Mouse (Mus musculus): ENCODE measurements around the gene Gm10318. TPM values are rescaled to one million over a fixed set of nuclear protein-coding genes. Genes with fewer than 3 reads are reported as not detected.

Gene Gm10318
- polyA plus RNA-seq, 1 experiment from 2014 or later, result not detected

GRCm38 (mm10) chr10:77900126-77900525 lies 47.5 kb downstream of the Gm10318 start:
- H3K4me2 ChIP-seq, result no peak overlapping the region
- H3K27me3 ChIP-seq, result peaks cover 9% of the 10 kb centered on the region
- no peaks in the 10 kb centered on the region for H3K36me3 ChIP-seq
- no peaks in the 10 kb centered on the region for H3K9me3 ChIP-seq
- H3K4me3 ChIP-seq, result no peak overlapping the region
- H3K9ac ChIP-seq, result no peak overlapping the region
- no peak for ATAC-seq (ENCODE audit: borderline replicate concordance, extremely low read depth, low FRiP score, low TSS enrichment)
- H3K4me1 ChIP-seq, result peaks cover 14% of the 10 kb centered on the region
- no peak overlapping the region for H3K27ac ChIP-seq
- WGBS, result 64% methylated on average over 7 of the region's 7 CpGs

GRCm38 (mm10) chr10:77900903-77901818 lies 48.5 kb downstream of the Gm10318 start:
- H3K27me3 ChIP-seq, result peaks cover 9% of the 10 kb centered on the region
- H3K9ac ChIP-seq, result peak overlapping the region; percentile 53
- peaks cover 14% of the 10 kb centered on the region for H3K4me1 ChIP-seq
- H3K36me3 ChIP-seq, result no peaks in the 10 kb centered on the region
- H3K4me2 ChIP-seq, result peak overlapping the region; percentile 87
- no peak overlapping the region for H3K27ac ChIP-seq
- H3K4me3 ChIP-seq, result peak overlapping the region; percentile 68
- H3K9me3 ChIP-seq, result no peaks in the 10 kb centered on the region
- ATAC-seq (ENCODE audit: borderline replicate concordance, extremely low read depth, low FRiP score, low TSS enrichment), result no peak
- 82% methylated on average over 27 of the region's 27 CpGs for WGBS

- Histone ChIP-seq H3K4me3 (peak overlapping the region; percentile 68), H3K9ac (peak overlapping the region; percentile 53), H3K4me1 (peaks cover 14% of the 10 kb centered on the region), H3K27ac (no peak overlapping the region), H3K36me3 (no peaks in the 10 kb centered on the region), H3K27me3 (peaks cover 9% of the 10 kb centered on the region), H3K9me3 (no peaks in the 10 kb centered on the region), H3K4me2 (peak overlapping the region; percentile 87)
- peak; percentile 44; the same call in 1 of the 2 replicates for ATAC-seq (ENCODE audit: borderline replicate concordance, extremely low read depth, low FRiP score, low TSS enrichment)
- 2% methylated on average over 14 of the region's 14 CpGs for WGBS
These were observed 49.2 kb downstream of the Gm10318 start for GRCm38 (mm10) chr10:77901871-77902210.

- under 1% methylated on average over 44 of the region's 46 CpGs for WGBS
- H3K4me2 ChIP-seq, result peak within 1 kb of the TSS; percentile 87
- peak; percentile 80 for ATAC-seq (ENCODE audit: borderline replicate concordance, extremely low read depth, low FRiP score, low TSS enrichment)
These were observed 49.7 kb downstream of the Gm10318 start, which contains the start of gene Lrrc3 for GRCm38 (mm10) chr10:77902211-77902893. Gene Lrrc3, minus strand, starts transcription at chr10:77902536.

GRCm38 (mm10) chr10:77902894-77903715 lies 50.4 kb downstream of the Gm10318 start:
- peak; percentile 76 for ATAC-seq (ENCODE audit: borderline replicate concordance, extremely low read depth, low FRiP score, low TSS enrichment)
- Histone ChIP-seq H3K4me1 (peaks cover 14% of the 10 kb centered on the region), H3K36me3 (no peaks in the 10 kb centered on the region), H3K27ac (no peak overlapping the region), H3K4me2 (peak overlapping the region; percentile 87), H3K4me3 (peak overlapping the region; percentile 68), H3K9me3 (no peaks in the 10 kb centered on the region), H3K27me3 (peaks cover 9% of the 10 kb centered on the region), H3K9ac (no peak overlapping the region; the same call in 1 of the 2 replicates)
- WGBS, result 5% methylated on average over 34 of the region's 35 CpGs

More at GRCm38 (mm10) chr10:77902211-77902893, 49.7 kb downstream of the Gm10318 start, which contains the start of gene Lrrc3:
- Histone ChIP-seq H3K9me3 (no peaks in the 10 kb centered on the region), H3K4me3 (peak within 1 kb of the TSS; percentile 68), H3K9ac (peak within 1 kb of the TSS; percentile 53), H3K27ac (no peak within 1 kb of the TSS), H3K27me3 (peaks cover 9% of the 10 kb centered on the region), H3K36me3 (no peaks in the 10 kb centered on the region), H3K4me1 (peaks cover 14% of the 10 kb centered on the region)

Other genes with a start within 250 kb of the Gm10318 start
- 350 and 361 TPM in 2 replicates for gene Sumo3, start 246.8 kb upstream of the Gm10318 start, polyA plus RNA-seq (2015; fragmentation: Nextera tagmentation; extraction: Ambion mirVana)
- 0.99 and 1.9 TPM in 2 replicates for gene Gm49325, start 246.7 kb upstream of the Gm10318 start, polyA plus RNA-seq (2015; fragmentation: Nextera tagmentation; extraction: Ambion mirVana)
- 73.8 and 74.3 TPM in 2 replicates for gene Ube2g2, start 230.6 kb upstream of the Gm10318 start, polyA plus RNA-seq (2015; fragmentation: Nextera tagmentation; extraction: Ambion mirVana)
- 0.08 and 0.19 TPM in 2 replicates for gene Tspear, start 166.3 kb upstream of the Gm10318 start, polyA plus RNA-seq (2015; fragmentation: Nextera tagmentation; extraction: Ambion mirVana)
- gene Gm19402, start 162.1 kb upstream of the Gm10318 start, polyA plus RNA-seq (2015; fragmentation: Nextera tagmentation; extraction: Ambion mirVana), result not detected in 2 replicates
- gene Gm9508, start 155.6 kb upstream of the Gm10318 start, polyA plus RNA-seq (2015; fragmentation: Nextera tagmentation; extraction: Ambion mirVana), result not detected in 2 replicates
- gene Gm10272, start 146.2 kb upstream of the Gm10318 start, polyA plus RNA-seq (2015; fragmentation: Nextera tagmentation; extraction: Ambion mirVana), result not detected in 2 replicates
- not detected in 2 replicates for gene Gm10024, start 141.4 kb upstream of the Gm10318 start, polyA plus RNA-seq (2015; fragmentation: Nextera tagmentation; extraction: Ambion mirVana)
- not detected in 2 replicates for gene Gm10142, start 137.1 kb upstream of the Gm10318 start, polyA plus RNA-seq (2015; fragmentation: Nextera tagmentation; extraction: Ambion mirVana)
- gene Krtap12-1, start 132.3 kb upstream of the Gm10318 start, polyA plus RNA-seq (2015; fragmentation: Nextera tagmentation; extraction: Ambion mirVana), result not detected in 2 replicates
- gene Gm10100, start 126.4 kb upstream of the Gm10318 start, polyA plus RNA-seq (2015; fragmentation: Nextera tagmentation; extraction: Ambion mirVana), result not detected in 2 replicates
- not detected in 2 replicates for gene Gm18596, start 110.2 kb upstream of the Gm10318 start, polyA plus RNA-seq (2015; fragmentation: Nextera tagmentation; extraction: Ambion mirVana)
- not detected in 2 replicates for gene Gm9736, start 101.5 kb upstream of the Gm10318 start, polyA plus RNA-seq (2015; fragmentation: Nextera tagmentation; extraction: Ambion mirVana)
- not detected in 2 replicates for gene Gm3233, start 93.2 kb upstream of the Gm10318 start, polyA plus RNA-seq (2015; fragmentation: Nextera tagmentation; extraction: Ambion mirVana)
- not detected in 2 replicates for gene Gm3238, start 81.5 kb upstream of the Gm10318 start, polyA plus RNA-seq (2015; fragmentation: Nextera tagmentation; extraction: Ambion mirVana)
- not detected in 2 replicates for gene Gm7138, start 75.9 kb upstream of the Gm10318 start, polyA plus RNA-seq (2015; fragmentation: Nextera tagmentation; extraction: Ambion mirVana)
- gene Gm3250, start 70.3 kb upstream of the Gm10318 start, polyA plus RNA-seq (2015; fragmentation: Nextera tagmentation; extraction: Ambion mirVana), result not detected in 2 replicates
- gene Gm7137, start 64.7 kb upstream of the Gm10318 start, polyA plus RNA-seq (2015; fragmentation: Nextera tagmentation; extraction: Ambion mirVana), result not detected in 2 replicates
- gene Gm9639, start 57.8 kb upstream of the Gm10318 start, polyA plus RNA-seq (2015; fragmentation: Nextera tagmentation; extraction: Ambion mirVana), result not detected in 2 replicates
- not detected in 2 replicates for gene Gm19668, start 53.7 kb upstream of the Gm10318 start, polyA plus RNA-seq (2015; fragmentation: Nextera tagmentation; extraction: Ambion mirVana)
- gene Gm9507, start 41.0 kb upstream of the Gm10318 start, polyA plus RNA-seq (2015; fragmentation: Nextera tagmentation; extraction: Ambion mirVana), result not detected in 2 replicates
- gene Gm2696, start 38.2 kb upstream of the Gm10318 start, polyA plus RNA-seq (2015; fragmentation: Nextera tagmentation; extraction: Ambion mirVana), result not detected in 2 replicates
- not detected in 2 replicates for gene Krtap10-4, start 25.8 kb upstream of the Gm10318 start, polyA plus RNA-seq (2015; fragmentation: Nextera tagmentation; extraction: Ambion mirVana)
- not detected in 2 replicates for gene Krtap10-10, start 16.9 kb upstream of the Gm10318 start, polyA plus RNA-seq (2015; fragmentation: Nextera tagmentation; extraction: Ambion mirVana)
- not detected in 2 replicates for gene Gm36176, start 6.1 kb upstream of the Gm10318 start, polyA plus RNA-seq (2015; fragmentation: Nextera tagmentation; extraction: Ambion mirVana)
- gene Gm3285, start 9.1 kb downstream of the Gm10318 start, polyA plus RNA-seq (2015; fragmentation: Nextera tagmentation; extraction: Ambion mirVana), result not detected in 2 replicates
- gene Lrrc3, start 49.7 kb downstream of the Gm10318 start, polyA plus RNA-seq (2015; fragmentation: Nextera tagmentation; extraction: Ambion mirVana), result 4.5 TPM in 2 replicates
- 0.72 and 1.6 TPM in 2 replicates for gene Trpm2, start 117.7 kb downstream of the Gm10318 start, polyA plus RNA-seq (2015; fragmentation: Nextera tagmentation; extraction: Ambion mirVana)
- gene 1810043G02Rik, start 125.7 kb downstream of the Gm10318 start, polyA plus RNA-seq (2015; fragmentation: Nextera tagmentation; extraction: Ambion mirVana), result 25.4 and 25.6 TPM in 2 replicates
- gene Pfkl, start 157.2 kb downstream of the Gm10318 start, polyA plus RNA-seq (2015; fragmentation: Nextera tagmentation; extraction: Ambion mirVana), result 171 and 179 TPM in 2 replicates
- gene Dnmt3l, start 189.1 kb downstream of the Gm10318 start, polyA plus RNA-seq (2015; fragmentation: Nextera tagmentation; extraction: Ambion mirVana), result 1.9 and 2.2 TPM in 2 replicates
- 2.1 and 2.7 TPM in 2 replicates for gene Aire, start 190.8 kb downstream of the Gm10318 start, polyA plus RNA-seq (2015; fragmentation: Nextera tagmentation; extraction: Ambion mirVana)
- 8.4 and 8.5 TPM in 2 replicates for gene Icosl, start 216.4 kb downstream of the Gm10318 start, polyA plus RNA-seq (2015; fragmentation: Nextera tagmentation; extraction: Ambion mirVana)

Data from lung, embryonic 15.5 days (tissue).